Mouse (Mus musculus): Measurements from ENCODE around the gene Chad. TPM values are rescaled to one million over a fixed set of nuclear protein-coding genes. Genes with fewer than 3 reads are reported as not detected.

The Chad gene
- polyA plus RNA-seq, 1 experiment from 2014 or later: 80.8 TPM

DNA sequence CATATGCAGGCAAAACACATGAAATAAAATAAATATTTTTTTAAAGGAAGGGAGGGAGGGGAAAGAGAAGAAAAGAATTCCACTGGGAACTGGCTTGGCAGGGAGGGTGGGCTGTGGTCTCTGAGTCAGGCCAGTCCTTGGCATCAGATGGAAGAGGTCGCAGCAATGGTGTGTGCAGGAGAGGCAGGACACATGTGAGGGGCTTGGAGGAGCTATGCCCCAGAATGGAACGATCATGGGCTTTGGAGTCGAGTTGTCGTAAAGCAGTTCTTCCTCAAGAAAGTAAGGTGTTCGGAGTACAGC, 14.5 kb upstream of the Chad start:
- H3K36me3 ChIP-seq (ENCODE audit: control insufficient read depth, insufficient read depth, low read length): no peaks in the 10 kb centered on the region
- H3K27me3 ChIP-seq (ENCODE audit: control insufficient read depth, insufficient read depth, low read length): no peaks in the 10 kb centered on the region
- H3K9me3 ChIP-seq (ENCODE audit: control insufficient read depth, low read length): no peaks in the 10 kb centered on the region
- no peak for ATAC-seq (ENCODE audit: low FRiP score, low TSS enrichment)
- H3K4me2 ChIP-seq (replicated peaks; ENCODE audit: low read depth): no peak overlapping the region
- H3K9ac ChIP-seq (ENCODE audit: low read length): no peak overlapping the region
- peaks cover 5% of the 10 kb centered on the region for H3K4me1 ChIP-seq (replicated peaks; ENCODE audit: control insufficient read depth, insufficient read depth)
- no peak overlapping the region for H3K4me3 ChIP-seq (ENCODE audit: low read depth, low read length)
- H3K27ac ChIP-seq (replicated peaks): no peak overlapping the region
- WGBS: 74% methylated on average over 5 of the region's 5 CpGs
- TF ChIP-seq CTCF (IDR thresholded peaks at IDR 0.05; ENCODE audit: low read depth) (no peak), EP300 (optimal IDR thresholded peaks at IDR 0.05) (no peak)
- DNase-seq (ENCODE audit: low spot score): no peak

DNA sequence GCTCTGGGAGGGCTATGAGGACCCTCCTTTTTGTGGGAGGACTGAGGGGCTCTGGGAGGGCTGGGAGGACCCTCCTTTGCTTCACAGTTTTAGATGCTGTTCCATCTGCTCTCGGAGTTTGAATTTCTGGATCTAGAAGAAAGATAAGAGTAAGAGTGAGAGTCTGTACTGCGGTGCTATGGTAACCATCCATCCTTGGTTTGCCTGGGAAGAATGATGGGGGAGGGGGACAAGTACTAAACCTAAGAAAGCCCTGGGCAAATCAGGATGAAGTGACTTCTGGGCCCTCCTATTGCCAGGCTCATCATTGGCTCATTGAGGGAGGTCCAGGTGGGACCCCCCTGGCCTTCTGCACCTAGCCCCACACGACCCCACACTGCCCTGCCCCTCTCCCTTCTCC, 6.6 kb upstream of the Chad start:
- H3K4me1 ChIP-seq (replicated peaks; ENCODE audit: control insufficient read depth, insufficient read depth): no peaks in the 10 kb centered on the region
- ATAC-seq (ENCODE audit: low FRiP score, low TSS enrichment) (no peak), DNase-seq (ENCODE audit: low spot score) (no peak)
- no peak overlapping the region for H3K27ac ChIP-seq (replicated peaks)
- H3K36me3 ChIP-seq (ENCODE audit: control insufficient read depth, insufficient read depth, low read length): no peaks in the 10 kb centered on the region
- no peak overlapping the region for H3K9ac ChIP-seq (ENCODE audit: low read length)
- 61% methylated on average over 3 of the region's 3 CpGs for WGBS
- no peaks in the 10 kb centered on the region for H3K9me3 ChIP-seq (ENCODE audit: control insufficient read depth, low read length)
- H3K27me3 ChIP-seq (ENCODE audit: control insufficient read depth, insufficient read depth, low read length): no peaks in the 10 kb centered on the region
- no peak overlapping the region for H3K4me3 ChIP-seq (ENCODE audit: low read depth, low read length)
- H3K4me2 ChIP-seq (replicated peaks; ENCODE audit: low read depth): no peak overlapping the region
- TF ChIP-seq EP300 (optimal IDR thresholded peaks at IDR 0.05) (no peak), CTCF (IDR thresholded peaks at IDR 0.05; ENCODE audit: low read depth) (no peak)

DNA sequence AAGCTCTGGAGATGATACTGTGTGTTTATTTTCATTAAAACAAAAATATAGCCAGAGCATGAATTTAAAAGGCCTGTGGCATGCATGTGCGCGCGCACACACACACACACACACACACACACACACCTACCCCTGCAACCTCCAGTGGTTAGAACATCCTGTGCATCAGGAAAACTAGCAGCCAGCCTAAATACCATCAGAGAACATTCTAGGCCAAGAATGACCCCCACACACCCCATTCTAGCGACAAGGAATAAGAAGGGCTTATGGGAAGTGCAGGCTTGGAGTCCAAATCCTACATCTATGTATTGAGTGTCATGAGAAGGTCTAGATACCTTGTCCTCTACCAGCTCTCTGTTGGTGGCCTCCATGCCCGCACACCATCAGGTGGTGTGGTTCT, 1.5 kb upstream of the Chad start:
- TF ChIP-seq EP300 (optimal IDR thresholded peaks at IDR 0.05) (no peak), CTCF (IDR thresholded peaks at IDR 0.05; ENCODE audit: low read depth) (no peak)
- Histone ChIP-seq H3K36me3 (ENCODE audit: control insufficient read depth, insufficient read depth, low read length) (no peaks in the 10 kb centered on the region), H3K27ac (replicated peaks) (no peak overlapping the region), H3K9ac (ENCODE audit: low read length) (no peak overlapping the region), H3K4me3 (ENCODE audit: low read depth, low read length) (no peak overlapping the region), H3K9me3 (ENCODE audit: control insufficient read depth, low read length) (no peaks in the 10 kb centered on the region), H3K4me2 (replicated peaks; ENCODE audit: low read depth) (no peak overlapping the region), H3K27me3 (ENCODE audit: control insufficient read depth, insufficient read depth, low read length) (no peaks in the 10 kb centered on the region), H3K4me1 (replicated peaks; ENCODE audit: control insufficient read depth, insufficient read depth) (0 out of 2 replicates have a peak, but pooled peaks cover 3% of the 10 kb centered on the region)
- WGBS: 93% methylated on average over 5 of the region's 5 CpGs
- no peak for DNase-seq (ENCODE audit: low spot score)
- no peak for ATAC-seq (ENCODE audit: low FRiP score, low TSS enrichment)

GRCm38 (mm10) chr11:94563821-94564220, 1.0 kb upstream of the Chad start:
- H3K4me1 ChIP-seq (replicated peaks; ENCODE audit: control insufficient read depth, insufficient read depth): 0 out of 2 replicates have a peak, but pooled peaks cover 3% of the 10 kb centered on the region
- peak overlapping the region; percentile 38; the same call in 1 of the 2 replicates for H3K9ac ChIP-seq (ENCODE audit: low read length)
- H3K4me3 ChIP-seq (ENCODE audit: low read depth, low read length): no peak overlapping the region
- DNase-seq (ENCODE audit: low spot score) (peak; percentile 46), ATAC-seq (ENCODE audit: low FRiP score, low TSS enrichment) (peak; percentile 28)
- no peaks in the 10 kb centered on the region for H3K27me3 ChIP-seq (ENCODE audit: control insufficient read depth, insufficient read depth, low read length)
- 53% methylated on average over 5 of the region's 5 CpGs for WGBS
- no peak for TF ChIP-seq CTCF (IDR thresholded peaks at IDR 0.05; ENCODE audit: low read depth)
- no peak for TF ChIP-seq EP300 (optimal IDR thresholded peaks at IDR 0.05)
- H3K4me2 ChIP-seq (replicated peaks; ENCODE audit: low read depth): peak overlapping the region; percentile 52; the same call in 1 of the 2 replicates
- no peaks in the 10 kb centered on the region for H3K9me3 ChIP-seq (ENCODE audit: control insufficient read depth, low read length)
- H3K36me3 ChIP-seq (ENCODE audit: control insufficient read depth, insufficient read depth, low read length): no peaks in the 10 kb centered on the region
- H3K27ac ChIP-seq (replicated peaks): peak overlapping the region; percentile 84

GRCm38 (mm10) chr11:94565151-94565479, 268 bp downstream of the Chad start:
- 25% methylated on average over 16 of the region's 16 CpGs for WGBS
- no peaks in the 10 kb centered on the region for H3K9me3 ChIP-seq (ENCODE audit: control insufficient read depth, low read length)
- H3K9ac ChIP-seq (ENCODE audit: low read length): peak overlapping the region; percentile 35; the same call in 1 of the 2 replicates
- 0 out of 2 replicates have a peak, but pooled peaks cover 3% of the 10 kb centered on the region for H3K4me1 ChIP-seq (replicated peaks; ENCODE audit: control insufficient read depth, insufficient read depth)
- peak overlapping the region; percentile 23 for H3K4me3 ChIP-seq (ENCODE audit: low read depth, low read length)
- H3K27ac ChIP-seq (replicated peaks): peak overlapping the region; percentile 88
- H3K4me2 ChIP-seq (replicated peaks; ENCODE audit: low read depth): peak overlapping the region; percentile 52
- DNase-seq (ENCODE audit: low spot score) (peak; percentile 89), ATAC-seq (ENCODE audit: low FRiP score, low TSS enrichment) (peak; percentile 66)
- TF ChIP-seq EP300 (optimal IDR thresholded peaks at IDR 0.05): no peak
- peak; percentile 73 for TF ChIP-seq CTCF (IDR thresholded peaks at IDR 0.05; ENCODE audit: low read depth)
- H3K36me3 ChIP-seq (ENCODE audit: control insufficient read depth, insufficient read depth, low read length): no peaks in the 10 kb centered on the region
- H3K27me3 ChIP-seq (ENCODE audit: control insufficient read depth, insufficient read depth, low read length): no peaks in the 10 kb centered on the region

- H3K4me2 ChIP-seq (replicated peaks; ENCODE audit: low read depth): peak overlapping the region; percentile 52
- no peak overlapping the region for H3K9ac ChIP-seq (ENCODE audit: low read length)
- H3K4me3 ChIP-seq (ENCODE audit: low read depth, low read length): no peak overlapping the region
- no peaks in the 10 kb centered on the region for H3K9me3 ChIP-seq (ENCODE audit: control insufficient read depth, low read length)
- H3K27ac ChIP-seq (replicated peaks): peak overlapping the region; percentile 74
- WGBS: 49% methylated on average over 6 of the region's 6 CpGs
- no peaks in the 10 kb centered on the region for H3K36me3 ChIP-seq (ENCODE audit: control insufficient read depth, insufficient read depth, low read length)
- H3K27me3 ChIP-seq (ENCODE audit: control insufficient read depth, insufficient read depth, low read length): no peaks in the 10 kb centered on the region
- 0 out of 2 replicates have a peak, but pooled peaks cover 3% of the 10 kb centered on the region for H3K4me1 ChIP-seq (replicated peaks; ENCODE audit: control insufficient read depth, insufficient read depth)
- ATAC-seq (ENCODE audit: low FRiP score, low TSS enrichment) (peak; percentile 8; the same call in 1 of the 2 replicates), DNase-seq (ENCODE audit: low spot score) (no peak)
- no peak for TF ChIP-seq CTCF (IDR thresholded peaks at IDR 0.05; ENCODE audit: low read depth)
Measured at GRCm38 (mm10) chr11:94566534-94566933, 1.7 kb downstream of the Chad start.
